Mouse (Mus musculus): ENCODE results near the gene Apoc2.

Apoc2 gene

DNA sequence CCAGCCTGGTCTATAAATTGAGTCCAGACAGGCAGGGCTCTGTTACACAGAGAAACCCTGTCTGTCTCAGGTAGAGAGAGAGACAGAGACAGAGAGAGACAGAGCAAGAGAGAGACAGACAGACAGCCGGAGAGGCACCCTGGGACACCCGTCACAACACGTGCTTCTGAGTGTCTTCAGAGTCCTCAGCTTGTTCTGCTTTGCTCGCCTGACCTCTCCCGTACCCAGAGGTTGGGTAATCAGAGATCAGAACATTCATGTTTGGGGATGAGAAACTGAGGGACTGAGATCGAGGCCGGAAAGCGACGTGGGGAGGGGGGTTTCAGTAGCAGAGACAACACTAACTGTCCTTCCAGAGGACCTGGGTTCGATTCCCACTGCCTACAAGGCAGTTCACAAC lies 1.9 kb downstream of the Apoc2 start:
- CTCF ChIA-PET: no interaction called here
- POLR2A ChIA-PET: interaction anchor here in 2 of 4 experiments (1.4 to 5.0 kb wide), 4 partner anchors 11 to 23 kb away, joined by 4 to 39 read pairs (median 16); partner anchors contain the start of genes Apoe (in 2 of the 2) and Clptm1 (in 1 of the 2)

- CTCF ChIA-PET: interaction anchor here in 1 of 4 experiments (0.6 to 0.7 kb wide), 2 partner anchors 196 to 580 kb away, joined by 3 to 6 read pairs; no protein-coding TSS in a partner anchor
Measured at GRCm38 (mm10) chr7:19673083-19673699, 4.5 kb downstream of the Apoc2 start.

DNA sequence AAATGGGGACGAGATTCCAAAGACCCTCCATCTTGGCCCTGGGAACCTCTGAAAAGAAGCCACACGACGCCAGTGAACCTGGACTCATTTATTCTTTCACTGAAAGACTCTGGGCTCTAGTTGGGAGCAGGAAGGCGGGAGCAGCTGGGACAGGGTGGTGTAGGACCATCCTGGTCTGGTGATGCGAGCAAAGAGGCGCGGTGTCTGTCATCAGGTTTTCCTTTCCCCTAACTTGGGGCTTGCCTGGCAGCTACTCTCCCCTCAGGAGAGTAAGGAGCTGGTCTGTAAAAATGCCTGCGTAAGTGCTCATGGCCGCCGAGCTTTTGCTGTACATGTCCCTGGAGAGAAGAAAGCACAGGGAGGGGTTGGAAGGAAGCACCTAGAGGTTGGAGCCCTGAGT lies 6.2 kb downstream of the Apoc2 start:
- CTCF ChIA-PET: interaction anchor here in 1 of 4 experiments (0.9 kb wide), 1 partner anchor 44 kb away, joined by 3 read pairs; the partner anchor contains the start of gene Tomm40

More at GRCm38 (mm10) chr7:19673083-19673699, 4.5 kb downstream of the Apoc2 start:
- POLR2A ChIA-PET: interaction anchor here in 3 of 4 experiments (0.7 to 5.0 kb wide), 7 partner anchors 12 to 247 kb away, joined by 4 to 39 read pairs (median 11); partner anchors contain the start of genes Apoe (in 2 of the 3) and Apoc1 (in 1 of the 3)

GRCm38 (mm10) chr7:19668947-19669721 lies 8.6 kb downstream of the Apoc2 start:
- ChIA-PET CTCF (interaction anchor here (0.5 to 5.5 kb wide), 155 partner anchors 8 to 310 kb away, joined by 3 to 156 read pairs (median 4); partner anchors contain the start of genes Apoe (in 4 of the 4), Apoc1 (in 3 of the 4), Apoc2 (in 3 of the 4) and Tomm40 (in 3 of the 4)), POLR2A (interaction anchor here (0.5 to 10.9 kb wide), 52 partner anchors 8 to 207 kb away, joined by 3 to 314 read pairs (median 4); partner anchors contain the start of genes Apoe (in 3 of the 4), Apoc1 (in 2 of the 4), Apoc4 (in 2 of the 4) and Gm44805 (in 2 of the 4))

More for the DNA sequence above, 6.2 kb downstream of the Apoc2 start:
- POLR2A ChIA-PET: interaction anchor here in 2 of 4 experiments (0.6 to 10.9 kb wide), 13 partner anchors 9 to 257 kb away, joined by 3 to 314 read pairs (median 5); partner anchors contain the start of genes Apoe (in 2 of the 2), Tomm40 (in 2 of the 2) and Apoc1 (in 1 of the 2)

GRCm38 (mm10) chr7:19667434-19667833 lies 10.3 kb downstream of the Apoc2 start:
- POLR2A ChIA-PET: interaction anchor here in 2 of 4 experiments (0.7 to 10.9 kb wide), 8 partner anchors 12 to 77 kb away, joined by 3 to 314 read pairs (median 12); partner anchors contain the start of genes Apoc1 (in 2 of the 2), Apoe (in 2 of the 2) and Tomm40 (in 2 of the 2)
- CTCF ChIA-PET: interaction anchor here (0.6 to 5.5 kb wide), 21 partner anchors 12 to 492 kb away, joined by 3 to 156 read pairs (median 3); partner anchors contain the start of genes Apoe (in 1 of the 4) and Tomm40 (in 1 of the 4)

GRCm38 (mm10) chr7:19666750-19667149 lies 11.0 kb downstream of the Apoc2 start:
- CTCF ChIA-PET: interaction anchor here (0.6 to 5.5 kb wide), 25 partner anchors 13 to 491 kb away, joined by 3 to 156 read pairs (median 3); partner anchors contain the start of genes Apoe (in 2 of the 4) and Tomm40 (in 1 of the 4)
- POLR2A ChIA-PET: interaction anchor here in 3 of 4 experiments (0.6 to 10.9 kb wide), 14 partner anchors 12 to 131 kb away, joined by 3 to 314 read pairs (median 6); partner anchors contain the start of genes Apoc1 (in 2 of the 3), Apoe (in 2 of the 3) and Tomm40 (in 2 of the 3)

GRCm38 (mm10) chr7:19664955-19665841 lies 12.5 kb downstream of the Apoc2 start, which contains the start of gene Clptm1:
Gene Clptm1 (minus strand): TSS chr7:19665033.
- ChIA-PET POLR2A (interaction anchor here in 3 of 4 experiments (0.6 to 10.9 kb wide), 46 partner anchors 9 to 191 kb away, joined by 3 to 314 read pairs (median 4); partner anchors contain the start of genes Apoe (in 3 of the 3), Apoc1 (in 2 of the 3), Tomm40 (in 2 of the 3) and Bcam (in 1 of the 3)), CTCF (interaction anchor here (0.5 to 5.5 kb wide), 27 partner anchors 9 to 551 kb away, joined by 3 to 156 read pairs (median 3); partner anchors contain the start of genes Apoe (in 2 of the 4) and Tomm40 (in 1 of the 4))

DNA sequence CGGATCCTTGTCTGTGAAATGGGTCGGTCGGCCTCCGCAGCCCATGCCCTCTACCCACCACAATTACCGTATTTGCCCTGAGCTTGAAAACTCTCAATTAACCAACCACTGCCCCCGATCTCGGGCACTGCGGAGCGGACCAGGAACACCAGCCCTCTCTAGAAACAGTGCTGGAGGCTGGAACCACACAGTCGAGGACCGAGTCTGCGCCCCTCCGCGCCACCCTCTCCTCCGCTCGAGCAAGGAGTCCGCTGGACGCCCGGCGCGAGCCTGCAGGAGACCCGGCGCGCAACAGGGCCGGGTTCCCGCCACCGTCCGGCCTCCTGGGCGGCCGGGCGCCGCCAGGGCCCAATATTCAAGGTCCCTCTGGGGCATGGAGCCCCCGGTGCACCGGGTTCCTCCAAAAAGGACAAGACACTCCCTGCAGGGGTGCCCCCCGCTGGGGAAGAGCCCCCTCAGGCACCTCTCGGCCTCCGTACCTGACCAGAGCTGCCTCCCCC lies 13.2 kb downstream of the Apoc2 start:
- ChIA-PET POLR2A (interaction anchor here in 3 of 4 experiments (0.6 to 10.9 kb wide), 48 partner anchors 9 to 191 kb away, joined by 3 to 314 read pairs (median 4); partner anchors contain the start of genes Apoe (in 3 of the 3), Apoc1 (in 2 of the 3), Relb (in 2 of the 3) and Tomm40 (in 2 of the 3)), CTCF (interaction anchor here (0.6 to 5.5 kb wide), 23 partner anchors 8 to 265 kb away, joined by 3 to 156 read pairs (median 3); partner anchors contain the start of genes Apoe (in 2 of the 4) and Tomm40 (in 1 of the 4))

DNA sequence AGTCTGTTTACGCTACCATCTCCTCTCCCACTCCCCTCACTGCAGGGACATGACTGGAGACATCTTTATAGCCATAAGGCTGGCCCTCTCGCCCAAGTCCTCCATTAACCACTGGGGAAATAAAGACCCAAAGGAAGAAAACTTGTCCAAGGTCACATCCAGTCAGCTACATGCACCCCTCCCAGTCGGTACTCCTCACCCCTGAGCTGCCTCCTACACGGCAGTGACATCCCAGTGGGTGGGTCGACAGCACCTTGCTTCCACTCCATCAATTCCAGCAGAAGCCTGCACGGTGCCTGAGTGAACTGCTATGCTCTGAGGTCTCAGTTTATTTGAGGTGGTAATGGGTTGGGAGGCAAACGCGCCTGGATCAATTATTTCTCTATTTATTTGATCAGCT lies 13.8 kb downstream of the Apoc2 start:
- CTCF ChIA-PET: interaction anchor here in 2 of 4 experiments (0.9 to 2.9 kb wide), 7 partner anchors 36 to 184 kb away, joined by 3 to 13 read pairs (median 8); partner anchors contain the start of genes Apoe (in 1 of the 2), Nectin2 (in 1 of the 2) and Tomm40 (in 1 of the 2)
- POLR2A ChIA-PET: interaction anchor here in 3 of 4 experiments (0.7 to 10.9 kb wide), 32 partner anchors 9 to 259 kb away, joined by 3 to 314 read pairs (median 4); partner anchors contain the start of genes Apoe (in 3 of the 3), Tomm40 (in 3 of the 3), Apoc1 (in 2 of the 3) and Relb (in 2 of the 3)

- ChIA-PET POLR2A (interaction anchor here in 2 of 4 experiments (1.6 to 3.3 kb wide), 2 partner anchors 10 to 13 kb away, joined by 3 to 8 read pairs; no protein-coding TSS in a partner anchor), CTCF (interaction anchor here in 2 of 4 experiments (0.6 kb wide), 2 partner anchors 48 to 132 kb away, joined by 3 to 4 read pairs; no protein-coding TSS in a partner anchor)
Measured at GRCm38 (mm10) chr7:19652614-19653013, 25.1 kb downstream of the Apoc2 start.

GRCm38 (mm10) chr7:19651063-19651786 lies 26.5 kb downstream of the Apoc2 start:
- POLR2A ChIA-PET: interaction anchor here in 2 of 4 experiments (1.2 to 3.3 kb wide), 5 partner anchors 8 to 23 kb away, joined by 3 to 8 read pairs (median 6); no protein-coding TSS in a partner anchor
- CTCF ChIA-PET: interaction anchor here in 3 of 4 experiments (0.5 to 2.0 kb wide), 4 partner anchors 17 to 252 kb away, joined by 3 to 7 read pairs (median 4); no protein-coding TSS in a partner anchor

DNA sequence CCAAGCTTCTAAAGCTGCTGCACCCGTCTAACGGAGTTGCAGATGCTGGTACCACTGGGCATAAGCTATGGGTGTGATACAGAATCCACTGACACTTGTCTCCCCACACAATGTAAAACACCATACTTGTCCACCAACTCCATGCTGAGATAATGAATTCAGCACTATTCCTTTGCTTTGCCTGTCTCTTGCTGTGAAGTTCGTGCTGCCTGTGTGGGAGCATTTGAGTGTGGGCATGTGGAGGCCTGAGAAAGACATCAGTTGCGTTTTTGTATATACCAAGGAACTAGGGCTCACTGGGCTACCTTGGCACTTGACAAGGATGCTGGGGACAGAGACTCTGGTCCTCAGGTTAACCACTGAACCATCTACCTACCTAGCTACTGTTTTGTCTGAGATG lies 36.5 kb downstream of the Apoc2 start:
- ChIA-PET CTCF (interaction anchor here in 3 of 4 experiments (1.0 to 1.5 kb wide), 3 partner anchors 16 to 52 kb away, joined by 3 to 4 read pairs (median 3); no protein-coding TSS in a partner anchor), POLR2A (interaction anchor here in 3 of 4 experiments (0.6 to 5.1 kb wide), 13 partner anchors 10 to 110 kb away, joined by 3 to 29 read pairs (median 5); partner anchors contain the start of genes Clptm1 (in 2 of the 3), Apoe (in 1 of the 3) and Relb (in 1 of the 3))

GRCm38 (mm10) chr7:19635074-19635827 lies 42.5 kb downstream of the Apoc2 start:
- ChIA-PET POLR2A (interaction anchor here in 3 of 4 experiments (1.1 to 1.9 kb wide), 8 partner anchors 10 to 30 kb away, joined by 3 to 6 read pairs (median 4); partner anchors contain the start of gene Clptm1 (in 1 of the 3)), CTCF (interaction anchor here in 1 of 4 experiments (0.9 kb wide), 1 partner anchor 45 kb away, joined by 3 read pairs; no protein-coding TSS in a partner anchor)

GRCm38 (mm10) chr7:19634591-19634990 lies 43.1 kb downstream of the Apoc2 start:
- POLR2A ChIA-PET: interaction anchor here in 2 of 4 experiments (0.6 to 1.9 kb wide), 9 partner anchors 8 to 45 kb away, joined by 3 to 6 read pairs (median 4); partner anchors contain the start of gene Clptm1 (in 1 of the 2)

More at GRCm38 (mm10) chr7:19634591-19634990, 43.1 kb downstream of the Apoc2 start:
- CTCF ChIA-PET: no interaction called here

All from embryonic stem cell, embryonic (primary cell).